Mouse (Mus musculus) liver, postnatal 0 days (tissue): Measurements from ENCODE around the gene Rftn1. TPM values are rescaled to one million over a fixed set of nuclear protein-coding genes. Genes with fewer than 3 reads are reported as not detected.

ENCODE experiments used
- ATAC-seq: fragments of 200-750 bp; cut with Nextera tagmentation; 2 replicates; pipeline ENCODE4 v1.8.0; 2017; ENCODE audit warnings: mild to moderate bottlenecking, moderate library complexity
- DNase-seq: peaks from one replicate; pipeline ENCODE4 v3.0.0-alpha.2; 2016
- H3K27ac ChIP-seq: fragments of 300-500 bp; sonication (generic); 2 replicates; pipeline ENCODE4 v1.5.1; 2014; ENCODE audit warnings: antibody characterized with exemption, moderate library complexity, mild to moderate bottlenecking, low read depth
- H3K27me3 ChIP-seq: fragments of 300-500 bp; sonication (generic); 2 replicates; pipeline ENCODE4 v1.6.1; 2014; ENCODE audit warnings: low read length, control low read depth, mixed read lengths; ENCODE audit not compliant: insufficient read depth
- H3K36me3 ChIP-seq: fragments of 300-500 bp; sonication (generic); replicated peaks from 2 replicates; pipeline ENCODE4 v1.6.1; 2014; ENCODE audit warnings: mild to moderate bottlenecking, control low read depth, low read length, moderate library complexity, mixed read lengths; ENCODE audit not compliant: insufficient read depth
- H3K4me1 ChIP-seq: fragments of 300-500 bp; sonication (generic); 2 replicates; pipeline ENCODE4 v1.6.1; 2014; ENCODE audit warnings: antibody characterized with exemption, mild to moderate bottlenecking, control low read depth; ENCODE audit not compliant: insufficient read depth
- H3K4me2 ChIP-seq: fragments of 300-500 bp; sonication (generic); 2 replicates; pipeline ENCODE4 v1.6.1; 2014; ENCODE audit warnings: low read depth, mild to moderate bottlenecking, low read length, moderate library complexity, mixed read lengths
- H3K4me3 ChIP-seq: fragments of 300-500 bp; sonication (generic); 2 replicates; pipeline ENCODE4 v1.5.1; 2014; ENCODE audit warnings: low read depth, low read length
- H3K9ac ChIP-seq: fragments of 300-500 bp; sonication (generic); replicated peaks from 2 replicates; pipeline ENCODE4 v1.6.1; 2014; ENCODE audit warnings: mild to moderate bottlenecking, moderate library complexity
- H3K9me3 ChIP-seq: fragments of 300-500 bp; sonication (generic); 2 replicates; pipeline ENCODE4 v1.6.1; 2016; ENCODE audit warnings: mild to moderate bottlenecking, control low read depth, low read length, mixed read lengths
- CTCF ChIP-seq: sonication (generic); IDR thresholded peaks from 2 replicates; pipeline ENCODE4 v1.5.1; 2016; ENCODE audit warnings: antibody characterized with exemption, low read depth
- EP300 ChIP-seq: IDR thresholded peaks from 2 replicates; pipeline ENCODE4 v1.6.1; 2016; ENCODE audit warnings: antibody characterized with exemption, low read depth, mild to moderate bottlenecking
- WGBS: fragments of 180-500 bp; shearing (Covaris S2); extraction: QIAGEN DNeasy Blood & Tissue Kit; methylation state at CpG from one replicate; pipeline ENCODE4 v1.1.7; 2014; ENCODE audit not compliant: insufficient replicate concordance; 5-methylcytosine and 5-hydroxymethylcytosine counted together
- polyA plus RNA-seq: library from polyadenylated mRNA; unstranded; fragments of >200 nt; fragmentation: Nextera tagmentation; extraction: Ambion mirVana; gene quantifications from 2 replicates; pipeline ENCODE4 v1.2.1, GENCODE M21; 2015

The Rftn1 gene
- polyA plus RNA-seq, 1 experiment from 2014 or later = 6.0 TPM

GRCm38 (mm10) chr17:50160357-50160756, 30.1 kb downstream of the Rftn1 start:
- TF ChIP-seq EP300 (no peak), CTCF (no peak)

GRCm38 (mm10) chr17:50159816-50160215, 30.7 kb downstream of the Rftn1 start:
- H3K27ac ChIP-seq = no peak overlapping the region
- ATAC-seq (no peak), DNase-seq (no peak)
- no peak overlapping the region for H3K9ac ChIP-seq
- no peaks in the 10 kb centered on the region; the same call in 1 of the 2 replicates for H3K9me3 ChIP-seq
- 75% methylated on average over 6 of the region's 6 CpGs for WGBS
- TF ChIP-seq EP300 (no peak), CTCF (no peak)
- H3K27me3 ChIP-seq = no peaks in the 10 kb centered on the region
- H3K4me3 ChIP-seq = no peak overlapping the region
- H3K4me1 ChIP-seq = peaks cover 6% of the 10 kb centered on the region; the same call in 1 of the 2 replicates
- H3K4me2 ChIP-seq = no peak overlapping the region
- H3K36me3 ChIP-seq = no peaks in the 10 kb centered on the region

More at GRCm38 (mm10) chr17:50160357-50160756, 30.1 kb downstream of the Rftn1 start:
- Histone ChIP-seq H3K9ac (no peak overlapping the region), H3K4me1 (peaks cover 6% of the 10 kb centered on the region; the same call in 1 of the 2 replicates), H3K9me3 (no peaks in the 10 kb centered on the region; the same call in 1 of the 2 replicates), H3K27ac (no peak overlapping the region), H3K4me3 (no peak overlapping the region), H3K4me2 (no peak overlapping the region), H3K36me3 (no peaks in the 10 kb centered on the region), H3K27me3 (no peaks in the 10 kb centered on the region)
- WGBS = 80% methylated on average over 6 of the region's 6 CpGs
- DNase-seq (no peak), ATAC-seq (no peak)

DNA sequence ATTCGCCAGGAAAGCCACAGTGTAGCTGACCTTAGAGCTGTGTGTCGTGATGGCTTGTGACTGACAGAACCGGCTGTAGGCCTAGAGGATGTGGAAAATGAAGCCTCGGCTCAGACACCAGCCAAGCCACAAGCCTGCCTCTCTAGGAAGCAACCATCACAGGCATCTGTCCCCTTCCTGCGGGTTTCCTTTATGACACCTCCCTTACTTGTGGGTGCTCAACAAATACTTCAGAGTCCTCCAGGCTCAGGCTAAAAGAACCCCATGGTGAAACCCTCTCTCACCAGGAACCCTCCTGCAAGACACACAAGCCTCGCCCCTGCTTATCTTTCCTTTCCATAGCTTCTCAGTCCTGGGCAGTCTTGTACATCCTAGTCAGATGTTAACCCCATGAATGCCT, 31.9 kb downstream of the Rftn1 start:
- Histone ChIP-seq H3K36me3 (no peaks in the 10 kb centered on the region), H3K27ac (0 out of 2 replicates have a peak overlapping the region, but pooled peaks have one; percentile 40), H3K27me3 (no peaks in the 10 kb centered on the region), H3K9me3 (no peaks in the 10 kb centered on the region), H3K4me2 (peak overlapping the region; percentile 38; the same call in 1 of the 2 replicates), H3K4me1 (peaks cover 6% of the 10 kb centered on the region; the same call in 1 of the 2 replicates), H3K9ac (peak overlapping the region; percentile 50), H3K4me3 (no peak overlapping the region)
- DNase-seq (peak; percentile 20), ATAC-seq (peak; percentile 89)
- 36% methylated on average over 6 of the region's 6 CpGs for WGBS
- TF ChIP-seq CTCF = no peak
- no peak for TF ChIP-seq EP300

- Histone ChIP-seq H3K27ac (peak overlapping the region; percentile 62; the same call in 1 of the 2 replicates), H3K4me3 (no peak overlapping the region), H3K27me3 (no peaks in the 10 kb centered on the region), H3K4me1 (peaks cover 6% of the 10 kb centered on the region; the same call in 1 of the 2 replicates), H3K36me3 (no peaks in the 10 kb centered on the region), H3K9me3 (no peaks in the 10 kb centered on the region), H3K4me2 (no peak overlapping the region), H3K9ac (no peak overlapping the region)
- DNase-seq (no peak), ATAC-seq (no peak)
- WGBS = 81% methylated on average over 15 of the region's 15 CpGs
- TF ChIP-seq EP300 (no peak), CTCF (no peak)
These were observed 33.0 kb downstream of the Rftn1 start for GRCm38 (mm10) chr17:50157190-50158150.

DNA sequence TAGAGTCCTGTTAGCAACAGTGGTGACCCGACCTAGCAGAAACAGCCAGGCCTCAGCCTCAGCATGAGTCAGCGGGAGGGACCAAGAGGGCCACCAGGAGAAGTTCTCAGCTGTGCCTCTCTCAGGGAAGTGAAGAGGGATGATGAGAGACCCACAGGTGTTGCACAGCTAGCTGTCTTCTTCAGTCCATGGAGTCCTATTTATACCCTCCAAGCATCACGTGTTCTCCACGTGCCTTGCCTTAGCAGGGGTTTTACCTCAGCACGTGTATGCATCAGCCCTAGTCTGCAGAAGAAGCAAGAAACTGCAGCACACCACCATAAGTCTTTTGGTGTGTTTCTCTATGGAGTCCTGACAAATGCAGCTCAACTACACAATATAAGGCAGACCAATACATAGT, 38.4 kb downstream of the Rftn1 start:
- ATAC-seq = no peak
- 82% methylated on average over 5 of the region's 5 CpGs for WGBS
- H3K4me2 ChIP-seq = no peak overlapping the region

GRCm38 (mm10) chr17:50151208-50151723, 39.2 kb downstream of the Rftn1 start:
- ATAC-seq (no peak), DNase-seq (no peak)
- no peaks in the 10 kb centered on the region for H3K36me3 ChIP-seq
- no peak overlapping the region for H3K4me3 ChIP-seq
- H3K27ac ChIP-seq = no peak overlapping the region
- no peaks in the 10 kb centered on the region for H3K4me1 ChIP-seq
- H3K9ac ChIP-seq = no peak overlapping the region
- 78% methylated on average over 7 of the region's 7 CpGs for WGBS
- H3K9me3 ChIP-seq = no peaks in the 10 kb centered on the region
- no peak overlapping the region for H3K4me2 ChIP-seq
- no peaks in the 10 kb centered on the region for H3K27me3 ChIP-seq
- TF ChIP-seq EP300 (no peak), CTCF (no peak)

More for the DNA sequence above, 38.4 kb downstream of the Rftn1 start:
- no peaks in the 10 kb centered on the region for H3K4me1 ChIP-seq
- no peak for DNase-seq
- H3K9ac ChIP-seq = no peak overlapping the region
- H3K36me3 ChIP-seq = no peaks in the 10 kb centered on the region
- no peak for TF ChIP-seq EP300
- no peak for TF ChIP-seq CTCF
- no peaks in the 10 kb centered on the region for H3K9me3 ChIP-seq
- no peak overlapping the region for H3K4me3 ChIP-seq
- H3K27ac ChIP-seq = no peak overlapping the region
- no peaks in the 10 kb centered on the region for H3K27me3 ChIP-seq
